Mouse (Mus musculus) megakaryocyte, embryonic 14.5 days (primary cell): ENCODE measurements at regions not wholly inside any gene's neighbourhood (a gene's known extent, or its start where the extent isn't known, plus 50 kb on each side); places are given as distances from the start of the nearest gene placed in this dataset.
"Not testable (repeated sequence)": the region's sequence is repeated elsewhere in the genome, so short reads cannot be mapped to it uniquely, and the experiment has no call there.

ENCODE experiments used
- FLI1 ChIP-seq: IDR thresholded peaks from 2 replicates; pipeline ENCODE4 v1.6.1; 2012; ENCODE audit warnings: low read length, inconsistent platforms, mixed read lengths
- GATA1 ChIP-seq: IDR thresholded peaks from 3 replicates; pipeline ENCODE4 v1.6.1; 2012; ENCODE audit warnings: mixed read lengths, low read length, inconsistent platforms, borderline replicate concordance

DNA sequence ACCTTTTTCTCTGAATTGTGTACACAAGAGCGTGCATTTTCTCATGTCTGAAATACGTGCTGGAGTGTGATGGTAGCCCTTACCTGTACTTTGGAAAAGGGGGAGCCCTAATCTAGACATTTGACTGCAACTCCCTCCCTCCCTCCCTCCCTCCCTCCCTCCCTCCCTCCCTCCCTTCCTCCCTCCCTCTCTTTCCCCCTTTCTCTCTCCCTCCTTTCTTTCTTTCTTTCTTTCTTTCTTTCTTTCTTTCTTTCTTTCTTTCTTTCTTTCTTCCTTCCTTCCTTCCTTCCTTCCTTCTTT is 82.6 kb upstream of the Nrip1 start:
- TF ChIP-seq FLI1, GATA1: not testable (repeated sequence)
